Mouse (Mus musculus): ENCODE results near the gene Olfr446.

Gene Olfr446

DNA sequence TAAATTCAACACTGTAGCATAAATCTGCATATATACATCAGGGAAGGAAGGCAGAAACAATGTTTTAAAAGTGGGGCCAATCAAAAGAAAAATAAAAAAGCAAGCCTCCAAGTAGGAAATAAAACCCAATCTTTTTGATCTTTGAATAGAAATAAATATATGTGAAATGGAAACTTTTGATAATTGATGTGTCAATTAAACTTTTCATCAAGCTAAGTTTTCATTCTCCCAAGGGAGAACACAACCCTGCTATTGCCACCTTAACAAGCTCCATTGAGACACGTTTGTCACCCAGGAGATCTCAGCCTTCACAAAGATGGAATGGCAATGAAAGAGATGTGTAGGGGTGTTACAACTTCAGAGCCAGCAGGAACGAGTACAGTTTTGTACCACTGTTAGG is at the start of gene Olfr446:
Gene Olfr446, plus strand, starts transcription at position 301 of the 400 bp plus-strand sequence.
- no peak for DNase-seq (ENCODE audit: low read depth, low spot score)

DNA sequence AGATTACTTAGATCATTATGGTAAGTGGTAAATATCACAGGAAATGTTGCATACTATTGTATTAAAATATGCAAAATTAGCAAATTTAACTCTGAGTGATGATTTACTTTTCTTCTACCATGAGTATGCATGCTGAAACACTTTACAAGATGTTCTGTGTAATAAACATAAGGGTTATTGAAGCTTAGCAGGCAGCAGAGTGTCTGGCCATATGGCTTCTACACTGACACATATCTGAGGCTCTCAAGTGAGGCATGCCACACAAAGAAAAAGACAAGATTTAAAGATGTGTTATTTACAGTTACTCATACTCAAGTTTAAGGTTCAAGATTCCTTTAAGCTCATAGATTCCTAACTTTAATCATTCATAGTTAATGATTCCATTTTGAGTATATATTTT is 44.9 kb upstream of the Olfr446 start:
- no peak for DNase-seq (ENCODE audit: low read depth, low spot score)

DNA sequence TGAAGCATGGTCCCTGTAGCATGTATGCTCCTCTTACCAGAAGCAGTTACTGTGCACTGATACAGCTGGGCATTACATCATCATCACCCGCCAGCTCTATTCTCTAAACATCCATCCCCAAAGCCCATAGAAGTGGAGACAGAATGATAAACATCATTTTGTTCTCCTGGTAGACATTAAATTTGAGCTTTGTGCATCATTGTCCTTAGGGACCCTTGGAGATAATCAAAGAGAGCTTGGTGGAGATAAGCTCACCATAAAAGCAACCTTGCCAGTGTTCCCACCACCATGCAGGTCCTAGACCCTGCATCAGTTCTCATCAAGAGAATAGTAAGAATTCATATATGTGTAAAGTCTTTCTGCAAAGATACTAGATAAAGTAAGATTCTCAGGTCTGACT is 31.0 kb upstream of the Olfr446 start, which contains the start of gene Olfr448:
Gene Olfr448, plus strand, starts transcription at position 301 of the 400 bp plus-strand sequence.
- DNase-seq (ENCODE audit: low read depth, low spot score) = no peak

GRCm38 (mm10) chr6:42900345-42900744 is 20.8 kb upstream of the Olfr446 start:
- no peak for DNase-seq (ENCODE audit: low read depth, low spot score)

GRCm38 (mm10) chr6:42908578-42908977 is 12.6 kb upstream of the Olfr446 start, which contains the start of gene Olfr447:
Olfr447 (plus strand) TSS chr6:42908878.
- no peak for DNase-seq (ENCODE audit: low read depth, low spot score)

- DNase-seq (ENCODE audit: low read depth, low spot score) = no peak
Measured at GRCm38 (mm10) chr6:42948767-42949166, 27.6 kb downstream of the Olfr446 start, which contains the start of gene Olfr444. Olfr444 (plus strand) TSS chr6:42949067.

DNA sequence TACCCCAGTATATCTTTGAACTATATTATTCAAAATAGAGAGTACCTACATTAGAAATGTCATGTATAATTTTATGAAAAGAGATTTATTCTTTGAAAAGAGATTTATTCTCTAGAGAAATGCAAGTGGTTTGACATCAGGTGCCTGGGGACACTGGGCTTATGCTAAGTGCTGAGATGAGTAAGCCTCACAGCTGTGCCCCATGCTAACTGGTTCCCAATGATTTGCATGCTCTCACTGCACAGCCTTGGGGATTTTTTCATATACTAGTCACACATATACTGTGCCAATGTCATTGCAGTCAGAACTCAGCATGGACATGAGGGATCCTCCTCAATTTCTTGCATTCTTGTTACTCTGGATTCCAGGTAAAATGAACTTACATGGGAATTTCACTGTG is 59.2 kb downstream of the Olfr446 start:
- DNase-seq (ENCODE audit: low read depth, low spot score) = no peak

Data from skeletal muscle tissue, adult 2 months (tissue).